Mouse (Mus musculus): ENCODE data around the gene Ttc28. TPM values are rescaled to one million over a fixed set of nuclear protein-coding genes. Genes with fewer than 3 reads are reported as not detected.

Gene Ttc28
- polyA plus RNA-seq, 1 experiment = 3.4 TPM

GRCm38 (mm10) chr5:110978461-110978860 is 98.9 kb downstream of the Ttc28 start:
- Histone ChIP-seq H3K36me3 (ENCODE audit: control insufficient read depth, insufficient read depth) (no peaks in the 10 kb centered on the region), H3K79me2 (ENCODE audit: control insufficient read depth, insufficient read depth) (no peaks in the 10 kb centered on the region), H3K4me3 (ENCODE audit: insufficient read depth, poor library complexity, severe bottlenecking) (no peak overlapping the region), H3K79me3 (ENCODE audit: low read depth) (no peaks in the 10 kb centered on the region), H3K27me3 (ENCODE audit: control insufficient read depth, insufficient read depth, insufficient read length) (no peaks in the 10 kb centered on the region), H3ac (ENCODE audit: control insufficient read depth, insufficient read length, low read depth) (no peak overlapping the region)
- TF ChIP-seq CEBPB (IDR thresholded peaks at IDR 0.05; ENCODE audit: low read depth) = no peak
- TF ChIP-seq CTCF (IDR thresholded peaks at IDR 0.05; ENCODE audit: control insufficient read depth, insufficient read depth, insufficient read length) = no peak
- TF ChIP-seq MYOG (IDR thresholded peaks at IDR 0.05; ENCODE audit: control insufficient read depth, extremely low read depth, insufficient read length) = no peak
- no peak for TF ChIP-seq USF1 (IDR thresholded peaks at IDR 0.05; ENCODE audit: low read depth)
- TF ChIP-seq MAX (IDR thresholded peaks at IDR 0.05) = no peak
- no peak for TF ChIP-seq FOSL1 (IDR thresholded peaks at IDR 0.05; ENCODE audit: insufficient read depth, low read length, poor library complexity, severe bottlenecking)
- TF ChIP-seq MYOD1 (IDR thresholded peaks at IDR 0.05; ENCODE audit: control insufficient read depth, insufficient read length, low read depth) = no peak

DNA sequence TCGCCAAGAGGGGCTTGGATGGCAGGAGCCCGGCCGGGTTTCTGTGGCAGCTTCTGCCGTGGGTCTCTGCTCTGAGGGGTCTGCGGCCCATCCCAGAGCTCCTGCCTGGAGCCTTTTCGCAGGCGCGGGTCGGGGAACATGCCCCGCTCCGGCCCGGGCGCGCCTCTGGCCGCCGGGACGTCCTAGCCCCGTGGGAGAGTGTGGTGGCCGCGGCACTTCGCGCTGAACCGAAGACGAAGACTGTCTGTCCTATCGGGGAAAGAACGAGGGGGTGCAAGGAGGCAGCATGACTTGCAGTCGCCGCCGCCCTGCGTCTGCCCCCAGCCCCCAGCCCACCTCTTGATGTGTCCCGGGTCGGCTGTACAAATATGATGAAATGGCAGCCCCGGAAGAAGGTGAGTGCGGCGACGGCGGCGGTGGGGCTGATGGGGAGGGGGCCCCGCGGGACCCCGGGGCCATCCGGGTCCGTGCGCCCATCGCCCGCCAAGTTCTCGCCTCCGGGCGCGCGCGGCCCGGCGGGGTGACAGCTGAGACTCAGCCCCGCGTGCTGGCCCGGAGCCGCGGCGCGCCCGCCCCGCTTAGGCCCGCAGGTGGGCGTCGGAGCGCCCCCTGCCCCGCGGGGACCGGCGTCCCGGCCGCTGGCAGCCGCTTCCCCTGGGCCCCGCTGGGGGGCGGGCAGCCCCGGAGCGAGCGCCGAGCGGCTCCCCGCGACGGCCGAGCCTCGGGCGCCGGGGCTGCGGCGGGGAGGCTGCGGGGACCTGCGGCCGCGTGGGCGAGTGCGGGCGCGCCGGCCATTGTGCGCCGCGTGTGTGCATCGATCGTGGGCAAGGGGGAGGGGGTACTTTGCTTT is 99.6 kb downstream of the Ttc28 start:
- Histone ChIP-seq H3K36me3 (ENCODE audit: control insufficient read depth, insufficient read depth) (no peaks in the 10 kb centered on the region), H3K4me3 (ENCODE audit: insufficient read depth, poor library complexity, severe bottlenecking) (peak overlapping the region; percentile 26), H3K79me2 (ENCODE audit: control insufficient read depth, insufficient read depth) (no peaks in the 10 kb centered on the region), H3K27me3 (ENCODE audit: control insufficient read depth, insufficient read depth, insufficient read length) (no peaks in the 10 kb centered on the region), H3ac (ENCODE audit: control insufficient read depth, insufficient read length, low read depth) (peak overlapping the region; percentile 31), H3K79me3 (ENCODE audit: low read depth) (no peaks in the 10 kb centered on the region)
- TF ChIP-seq CTCF (IDR thresholded peaks at IDR 0.05; ENCODE audit: control insufficient read depth, insufficient read depth, insufficient read length) (peak; percentile 73), MYOD1 (IDR thresholded peaks at IDR 0.05; ENCODE audit: control insufficient read depth, insufficient read length, low read depth) (no peak)

- Histone ChIP-seq H3K4me3 (ENCODE audit: insufficient read depth, poor library complexity, severe bottlenecking) (peak overlapping the region; percentile 26), H3ac (ENCODE audit: control insufficient read depth, insufficient read length, low read depth) (peak overlapping the region; percentile 31), H3K79me3 (ENCODE audit: low read depth) (no peaks in the 10 kb centered on the region), H3K27me3 (ENCODE audit: control insufficient read depth, insufficient read depth, insufficient read length) (no peaks in the 10 kb centered on the region), H3K36me3 (ENCODE audit: control insufficient read depth, insufficient read depth) (no peaks in the 10 kb centered on the region), H3K79me2 (ENCODE audit: control insufficient read depth, insufficient read depth) (no peaks in the 10 kb centered on the region)
- TF ChIP-seq USF1 (IDR thresholded peaks at IDR 0.05; ENCODE audit: low read depth) (no peak), MYOD1 (IDR thresholded peaks at IDR 0.05; ENCODE audit: control insufficient read depth, insufficient read length, low read depth) (peak; percentile 34)
These were observed 100.3 kb downstream of the Ttc28 start for GRCm38 (mm10) chr5:110979861-110980346.

DNA sequence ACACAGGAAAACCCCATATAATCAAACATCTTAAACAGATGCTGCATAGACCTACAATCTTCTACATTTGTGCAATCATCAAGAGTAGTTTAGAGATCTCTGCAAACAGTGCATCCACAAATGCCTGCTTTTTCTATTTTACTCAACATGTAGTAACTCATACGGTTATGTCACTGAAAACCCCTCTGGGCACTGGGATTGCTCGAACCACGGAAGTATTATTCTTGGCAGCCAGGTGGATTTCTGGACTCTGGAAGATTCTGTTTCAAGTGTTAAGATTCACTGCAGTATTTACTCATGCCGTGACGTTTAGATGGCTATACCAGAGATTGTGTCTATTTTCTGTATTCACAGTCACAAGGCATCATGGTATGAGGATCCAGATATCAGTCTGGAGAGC is 101.0 kb downstream of the Ttc28 start:
- H3K79me3 ChIP-seq (ENCODE audit: low read depth) = no peaks in the 10 kb centered on the region
- no peaks in the 10 kb centered on the region for H3K36me3 ChIP-seq (ENCODE audit: control insufficient read depth, insufficient read depth)
- no peak for TF ChIP-seq USF1 (IDR thresholded peaks at IDR 0.05; ENCODE audit: low read depth)
- TF ChIP-seq CEBPB (IDR thresholded peaks at IDR 0.05; ENCODE audit: low read depth) = no peak
- no peak for TF ChIP-seq MAX (IDR thresholded peaks at IDR 0.05)
- no peak for TF ChIP-seq FOSL1 (IDR thresholded peaks at IDR 0.05; ENCODE audit: insufficient read depth, low read length, poor library complexity, severe bottlenecking)
- no peak for TF ChIP-seq MYOG (IDR thresholded peaks at IDR 0.05; ENCODE audit: control insufficient read depth, extremely low read depth, insufficient read length)
- no peak for TF ChIP-seq CTCF (IDR thresholded peaks at IDR 0.05; ENCODE audit: control insufficient read depth, insufficient read depth, insufficient read length)
- TF ChIP-seq MYOD1 (IDR thresholded peaks at IDR 0.05; ENCODE audit: control insufficient read depth, insufficient read length, low read depth) = no peak
- no peaks in the 10 kb centered on the region for H3K27me3 ChIP-seq (ENCODE audit: control insufficient read depth, insufficient read depth, insufficient read length)
- H3K4me3 ChIP-seq (ENCODE audit: insufficient read depth, poor library complexity, severe bottlenecking) = no peak overlapping the region
- H3ac ChIP-seq (ENCODE audit: control insufficient read depth, insufficient read length, low read depth) = no peak overlapping the region
- no peaks in the 10 kb centered on the region for H3K79me2 ChIP-seq (ENCODE audit: control insufficient read depth, insufficient read depth)

- Histone ChIP-seq H3ac (ENCODE audit: control insufficient read depth, insufficient read length, low read depth) (no peak overlapping the region), H3K79me2 (ENCODE audit: control insufficient read depth, insufficient read depth) (no peaks in the 10 kb centered on the region), H3K36me3 (ENCODE audit: control insufficient read depth, insufficient read depth) (no peaks in the 10 kb centered on the region), H3K4me3 (ENCODE audit: insufficient read depth, poor library complexity, severe bottlenecking) (no peak overlapping the region), H3K27me3 (ENCODE audit: control insufficient read depth, insufficient read depth, insufficient read length) (no peaks in the 10 kb centered on the region), H3K79me3 (ENCODE audit: low read depth) (no peaks in the 10 kb centered on the region)
- TF ChIP-seq MYOD1 (IDR thresholded peaks at IDR 0.05; ENCODE audit: control insufficient read depth, insufficient read length, low read depth) = no peak
- TF ChIP-seq CTCF (IDR thresholded peaks at IDR 0.05; ENCODE audit: control insufficient read depth, insufficient read depth, insufficient read length) = no peak
- TF ChIP-seq MYOG (IDR thresholded peaks at IDR 0.05; ENCODE audit: control insufficient read depth, extremely low read depth, insufficient read length) = no peak
- no peak for TF ChIP-seq USF1 (IDR thresholded peaks at IDR 0.05; ENCODE audit: low read depth)
- no peak for TF ChIP-seq CEBPB (IDR thresholded peaks at IDR 0.05; ENCODE audit: low read depth)
- TF ChIP-seq MAX (IDR thresholded peaks at IDR 0.05) = no peak
These were observed 102.8 kb downstream of the Ttc28 start for GRCm38 (mm10) chr5:110982436-110982835.

- H3K79me2 ChIP-seq (ENCODE audit: control insufficient read depth, insufficient read depth) = no peaks in the 10 kb centered on the region
- H3K4me3 ChIP-seq (ENCODE audit: insufficient read depth, poor library complexity, severe bottlenecking) = no peak overlapping the region
- no peaks in the 10 kb centered on the region for H3K79me3 ChIP-seq (ENCODE audit: low read depth)
- no peaks in the 10 kb centered on the region for H3K27me3 ChIP-seq (ENCODE audit: control insufficient read depth, insufficient read depth, insufficient read length)
- H3K36me3 ChIP-seq (ENCODE audit: control insufficient read depth, insufficient read depth) = no peaks in the 10 kb centered on the region
- no peak overlapping the region for H3ac ChIP-seq (ENCODE audit: control insufficient read depth, insufficient read length, low read depth)
- no peak for TF ChIP-seq CTCF (IDR thresholded peaks at IDR 0.05; ENCODE audit: control insufficient read depth, insufficient read depth, insufficient read length)
- no peak for TF ChIP-seq CEBPB (IDR thresholded peaks at IDR 0.05; ENCODE audit: low read depth)
- no peak for TF ChIP-seq MYOG (IDR thresholded peaks at IDR 0.05; ENCODE audit: control insufficient read depth, extremely low read depth, insufficient read length)
- no peak for TF ChIP-seq USF1 (IDR thresholded peaks at IDR 0.05; ENCODE audit: low read depth)
- no peak for TF ChIP-seq MYOD1 (IDR thresholded peaks at IDR 0.05; ENCODE audit: control insufficient read depth, insufficient read length, low read depth)
- TF ChIP-seq FOSL1 (IDR thresholded peaks at IDR 0.05; ENCODE audit: insufficient read depth, low read length, poor library complexity, severe bottlenecking) = no peak
- no peak for TF ChIP-seq MAX (IDR thresholded peaks at IDR 0.05)
These were observed 104.6 kb downstream of the Ttc28 start for GRCm38 (mm10) chr5:110984136-110984681.
